Mouse (Mus musculus) left cerebral cortex, adult 9 months (tissue): Measurements from ENCODE around the gene Fgf13.
A peak's percentile ranks its signal among the peaks of the same experiment; 100 is the strongest.

Experiments
- DNase-seq, 2 experiments: peaks; one replicate each; pipeline ENCODE4 v3.0.0; 2022; ENCODE audit warnings: low spot score in 2 of 2

Gene Fgf13

GRCm38 (mm10) chrX:59194149-59194548, 373.7 kb downstream of the Fgf13 start:
- no peak for DNase-seq

- DNase-seq: no peak
Measured at GRCm38 (mm10) chrX:59186922-59187321, 380.9 kb downstream of the Fgf13 start.

- DNase-seq: no peak
Measured at GRCm38 (mm10) chrX:59182323-59182722, 385.5 kb downstream of the Fgf13 start.

GRCm38 (mm10) chrX:59179627-59180026, 388.2 kb downstream of the Fgf13 start:
- no peak for DNase-seq

GRCm38 (mm10) chrX:59179081-59179596, 388.7 kb downstream of the Fgf13 start:
- DNase-seq: peak in 1 of 2 experiments; percentile 39

GRCm38 (mm10) chrX:59177653-59178052, 390.2 kb downstream of the Fgf13 start:
- no peak for DNase-seq

GRCm38 (mm10) chrX:59172200-59172599, 395.7 kb downstream of the Fgf13 start:
- DNase-seq: no peak

GRCm38 (mm10) chrX:59166763-59167162, 401.1 kb downstream of the Fgf13 start:
- DNase-seq: no peak

GRCm38 (mm10) chrX:59141947-59142346, 425.9 kb downstream of the Fgf13 start:
- no peak for DNase-seq

- peak in 1 of 2 experiments; percentile 51 for DNase-seq
Measured at GRCm38 (mm10) chrX:59134928-59135361, 432.9 kb downstream of the Fgf13 start.

GRCm38 (mm10) chrX:59134166-59134861, 433.6 kb downstream of the Fgf13 start:
- DNase-seq: peak in 1 of 2 experiments; percentile 11

GRCm38 (mm10) chrX:59133834-59134165, 434.1 kb downstream of the Fgf13 start:
- DNase-seq: peak in 1 of 2 experiments; percentile 9

- DNase-seq: no peak
Measured at GRCm38 (mm10) chrX:59133416-59133815, 434.5 kb downstream of the Fgf13 start.

GRCm38 (mm10) chrX:59126637-59127036, 441.2 kb downstream of the Fgf13 start:
- peak in 1 of 2 experiments; percentile 27 for DNase-seq

- no peak for DNase-seq
Measured at GRCm38 (mm10) chrX:59113187-59113586, 454.7 kb downstream of the Fgf13 start.

- no peak for DNase-seq
Measured at GRCm38 (mm10) chrX:59085928-59086327, 481.9 kb downstream of the Fgf13 start.

- DNase-seq: no peak
Measured at GRCm38 (mm10) chrX:59080427-59080826, 487.4 kb downstream of the Fgf13 start.

- no peak for DNase-seq
Measured at GRCm38 (mm10) chrX:59072083-59072482, 495.8 kb downstream of the Fgf13 start.

GRCm38 (mm10) chrX:59063157-59063556, 504.7 kb downstream of the Fgf13 start:
- no peak for DNase-seq

GRCm38 (mm10) chrX:59034969-59035368, 532.9 kb downstream of the Fgf13 start:
- DNase-seq: no peak
